Mouse (Mus musculus) lung, postnatal 25 days (tissue): ENCODE data around the gene Borcs7.

Experiments
- DNase-seq: peaks from one replicate; pipeline ENCODE4 v3.0.0; 2022; ENCODE audit warnings: low spot score

Borcs7 gene

GRCm38 (mm10) chr19:46689460-46690372 lies at the start of gene Borcs7:
Borcs7 (plus strand) TSS chr19:46689906.
- peak; percentile 90 for DNase-seq

GRCm38 (mm10) chr19:46640780-46641179 lies 48.9 kb upstream of the Borcs7 start:
- DNase-seq = no peak

GRCm38 (mm10) chr19:46641420-46642085 lies 48.2 kb upstream of the Borcs7 start:
- DNase-seq = peak; percentile 82

GRCm38 (mm10) chr19:46642136-46642753 lies 47.5 kb upstream of the Borcs7 start:
- DNase-seq = no peak

- no peak for DNase-seq
Measured at GRCm38 (mm10) chr19:46643236-46643635, 46.5 kb upstream of the Borcs7 start.

- DNase-seq = no peak
Measured at GRCm38 (mm10) chr19:46644343-46644792, 45.3 kb upstream of the Borcs7 start.

GRCm38 (mm10) chr19:46644793-46645602 lies 44.7 kb upstream of the Borcs7 start:
- DNase-seq = peak; percentile 60

GRCm38 (mm10) chr19:46646041-46646481 lies 43.6 kb upstream of the Borcs7 start:
- no peak for DNase-seq

- DNase-seq = no peak
Measured at GRCm38 (mm10) chr19:46647254-46647653, 42.5 kb upstream of the Borcs7 start.

- no peak for DNase-seq
Measured at GRCm38 (mm10) chr19:46647850-46648249, 41.9 kb upstream of the Borcs7 start.

- DNase-seq = no peak
Measured at GRCm38 (mm10) chr19:46648565-46648964, 41.1 kb upstream of the Borcs7 start.

- DNase-seq = no peak
Measured at GRCm38 (mm10) chr19:46653188-46653587, 36.5 kb upstream of the Borcs7 start.

GRCm38 (mm10) chr19:46653616-46654235 lies 36.0 kb upstream of the Borcs7 start:
- DNase-seq = no peak

- DNase-seq = no peak
Measured at GRCm38 (mm10) chr19:46655626-46656025, 34.1 kb upstream of the Borcs7 start.

GRCm38 (mm10) chr19:46656151-46656840 lies 33.4 kb upstream of the Borcs7 start:
- no peak for DNase-seq

- DNase-seq = no peak
Measured at GRCm38 (mm10) chr19:46657339-46658020, 32.2 kb upstream of the Borcs7 start.

GRCm38 (mm10) chr19:46658348-46658747 lies 31.4 kb upstream of the Borcs7 start:
- DNase-seq = no peak

- peak; percentile 50 for DNase-seq
Measured at GRCm38 (mm10) chr19:46658851-46659250, 30.9 kb upstream of the Borcs7 start.

- no peak for DNase-seq
Measured at GRCm38 (mm10) chr19:46661511-46661910, 28.2 kb upstream of the Borcs7 start.

GRCm38 (mm10) chr19:46662214-46662613 lies 27.5 kb upstream of the Borcs7 start:
- DNase-seq = no peak
